Mouse (Mus musculus): ENCODE measurements around the gene Ppp1r14c.

- no peak for TF ChIP-seq CTCF (IDR thresholded peaks at IDR 0.05; ENCODE audit: borderline replicate concordance, extremely low read depth, insufficient read depth, insufficient read length)
- TF ChIP-seq POLR2A (IDR thresholded peaks at IDR 0.05; ENCODE audit: borderline replicate concordance, extremely low read depth, insufficient read depth, insufficient read length, poor library complexity, severe bottlenecking) = no peak
Observed at GRCm38 (mm10) chr10:3367440-3367839, 1.6 kb downstream of the Ppp1r14c start.
